In genomic region chr8:77121571-77121890, GRCm38 (mm10) we compare ENCODE assay signal across 8 mouse cellular contexts.
DNase-seq lines count a peak whose midpoint lies in the region.
"Had no signal": no experiment of that assay in that cellular context is flagged by ENCODE, and none has a peak within 500 bp of the region (broad histone marks: within the 10 kb centered on the region; RNA-seq: fewer than 3 reads in every experiment).

No protein-coding gene starts in this region.

- intact Hi-C loops in heart, postnatal 25 days (cut with DNase I), result no loop called here
- intact Hi-C loops in heart, postnatal 36 days (cut with DNase I), result loop anchor here (5.0 kb wide), 1 partner anchor 74 kb away; no protein-coding TSS in a partner anchor

- DNase-seq in heart, adult 9 months (ENCODE audit: low spot score in 2 of 2), result peak; percentile 8 to 36
- no peak for DNase-seq in heart, postnatal 25 days (ENCODE audit: low spot score)
- peak; percentile 57 for DNase-seq in brain, adult 2 months (ENCODE audit: low read depth, low spot score)
- peak; percentile 53 for DNase-seq in cerebellum, adult 11-12 months
- DNase-seq in heart, postnatal 36 days, result peak; percentile 11 to 18
- no peak for DNase-seq in Muller cell, postnatal 12 days (ENCODE audit: inconsistent ontology term)
- no peak for DNase-seq in right cerebral cortex, postnatal 14 days
- DNase-seq: thymus, postnatal 14 days had no signal

Comparison
In these comparisons a context has a peak if more than half of its experiments do, and no peak if none do; other contexts are left out.
1. DNase-seq: peak in heart, adult 9 months (2 of 2), brain, adult 2 months (single experiment), cerebellum, adult 11-12 months (single experiment) and heart, postnatal 36 days (2 of 2); none in heart, postnatal 25 days (single experiment), Muller cell, postnatal 12 days (single experiment) and right cerebral cortex, postnatal 14 days (single experiment).